ENCODE assay signal across 15 mouse cellular contexts in the genomic region with DNA sequence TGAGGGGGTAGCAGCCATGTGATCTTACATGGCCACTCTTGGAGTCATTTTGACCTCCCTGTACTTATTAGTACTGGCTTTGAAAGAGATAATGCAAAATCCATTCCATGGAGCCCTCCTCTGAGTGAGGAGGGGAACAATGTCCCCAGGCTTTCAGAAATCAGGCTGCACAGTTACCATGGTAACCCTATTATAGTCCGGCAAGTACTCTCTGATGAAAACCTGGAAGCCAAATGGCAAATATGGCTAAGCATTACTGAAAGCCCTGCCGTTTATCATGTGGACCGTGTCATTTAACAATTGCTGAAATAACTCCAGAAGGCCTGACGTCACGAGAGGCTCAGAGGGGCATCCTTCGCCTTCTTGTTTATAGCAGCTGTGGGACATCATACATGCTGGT.
A peak's percentile ranks its signal among the peaks of the same experiment; 100 is the strongest.
DNase-seq lines count a peak whose midpoint lies in the region; ATAC-seq lines count a peak whose summit lies in the region.
"Had no signal": no experiment of that assay in that cellular context is flagged by ENCODE, and none has a peak within 500 bp of the region (broad histone marks: within the 10 kb centered on the region; RNA-seq: fewer than 3 reads in every experiment).

No protein-coding gene starts in this region.

- peaks cover 9% of the 10 kb centered on the region; the same call in 1 of the 2 replicates for H3K4me1 ChIP-seq in forebrain, embryonic 12.5 days
- peaks cover 9% of the 10 kb centered on the region; the same call in 1 of the 2 replicates for H3K4me1 ChIP-seq in forebrain, embryonic 16.5 days (replicated peaks; ENCODE audit: control insufficient read depth, insufficient read depth, low read length)
- peaks cover 13% of the 10 kb centered on the region for H3K4me1 ChIP-seq in hindbrain, embryonic 15.5 days (replicated peaks)
- peaks cover 10% of the 10 kb centered on the region for H3K4me1 ChIP-seq in midbrain, embryonic 16.5 days (ENCODE audit: control insufficient read depth, insufficient read depth, low read length)
- H3K4me1 ChIP-seq: intestine, embryonic 15.5 days; lung, embryonic 15.5 days had no signal

- DNase-seq in brain, adult 2 months (ENCODE audit: low read depth, low spot score) = peak; percentile 61
- DNase-seq in urinary bladder, postnatal 10 days (ENCODE audit: low spot score) = no peak
- DNase-seq in right cerebral cortex, postnatal 4 days = no peak
- no peak for DNase-seq in layer of hippocampus, postnatal 36 days
- DNase-seq: cerebellum, adult 11 months; cerebellum, postnatal 36 days; gastrocnemius, postnatal 14 days; heart, postnatal 10 days had no signal

- no peak overlapping the region for H3K27ac ChIP-seq in forebrain, embryonic 12.5 days
- H3K27ac ChIP-seq in forebrain, embryonic 16.5 days (ENCODE audit: low read length) = no peak overlapping the region
- H3K27ac ChIP-seq in hindbrain, embryonic 15.5 days (replicated peaks) = peak overlapping the region; percentile 76
- peak overlapping the region; percentile 69 for H3K27ac ChIP-seq in midbrain, embryonic 16.5 days (ENCODE audit: low read length)
- H3K27ac ChIP-seq: intestine, embryonic 15.5 days; kidney, postnatal 0 days; lung, embryonic 15.5 days had no signal

- no peaks in the 10 kb centered on the region for H3K36me3 ChIP-seq in forebrain, embryonic 12.5 days (replicated peaks)
- H3K36me3 ChIP-seq in forebrain, embryonic 16.5 days (ENCODE audit: control insufficient read depth, insufficient read depth) = no peaks in the 10 kb centered on the region
- H3K36me3 ChIP-seq in hindbrain, embryonic 15.5 days = no peaks in the 10 kb centered on the region
- no peaks in the 10 kb centered on the region for H3K36me3 ChIP-seq in midbrain, embryonic 16.5 days (ENCODE audit: control insufficient read depth, insufficient read depth, low read length)
- H3K36me3 ChIP-seq: intestine, embryonic 15.5 days; lung, embryonic 15.5 days had no signal

- H3K4me3 ChIP-seq in forebrain, embryonic 12.5 days (replicated peaks) = no peak overlapping the region
- no peak overlapping the region for H3K4me3 ChIP-seq in forebrain, embryonic 16.5 days (replicated peaks; ENCODE audit: low read length)
- no peak overlapping the region for H3K4me3 ChIP-seq in hindbrain, embryonic 15.5 days
- no peak overlapping the region for H3K4me3 ChIP-seq in midbrain, embryonic 16.5 days (ENCODE audit: low read depth, low read length)
- H3K4me3 ChIP-seq: intestine, embryonic 15.5 days; lung, embryonic 15.5 days had no signal

- H3K9ac ChIP-seq in forebrain, embryonic 12.5 days = no peak overlapping the region
- no peak overlapping the region for H3K9ac ChIP-seq in forebrain, embryonic 16.5 days (replicated peaks; ENCODE audit: low read depth, low read length)
- no peak overlapping the region for H3K9ac ChIP-seq in hindbrain, embryonic 15.5 days
- H3K9ac ChIP-seq in midbrain, embryonic 16.5 days (ENCODE audit: low read depth, low read length) = no peak overlapping the region
- H3K9ac ChIP-seq: intestine, embryonic 15.5 days; lung, embryonic 15.5 days had no signal

- H3K4me2 ChIP-seq in forebrain, embryonic 12.5 days = no peak overlapping the region
- H3K4me2 ChIP-seq in forebrain, embryonic 16.5 days (ENCODE audit: low read length) = no peak overlapping the region
- no peak overlapping the region for H3K4me2 ChIP-seq in hindbrain, embryonic 15.5 days
- H3K4me2 ChIP-seq in midbrain, embryonic 16.5 days (ENCODE audit: low read length) = no peak overlapping the region

- 42% methylated on average over 6 of the region's 6 CpGs for WGBS in forebrain, embryonic 12.5 days
- 45% methylated on average over 6 of the region's 6 CpGs for WGBS in forebrain, embryonic 16.5 days
- 35% methylated on average over 6 of the region's 6 CpGs for WGBS in hindbrain, embryonic 15.5 days
- WGBS in midbrain, embryonic 16.5 days = 22% methylated on average over 6 of the region's 6 CpGs

- H3K27me3 ChIP-seq in forebrain, embryonic 12.5 days = no peaks in the 10 kb centered on the region
- no peaks in the 10 kb centered on the region for H3K27me3 ChIP-seq in forebrain, embryonic 16.5 days (replicated peaks; ENCODE audit: control insufficient read depth, insufficient read depth, low read length)
- H3K27me3 ChIP-seq in hindbrain, embryonic 15.5 days = no peaks in the 10 kb centered on the region
- no peaks in the 10 kb centered on the region for H3K27me3 ChIP-seq in midbrain, embryonic 16.5 days (ENCODE audit: control insufficient read depth, insufficient read depth, low read depth, low read length)
- H3K27me3 ChIP-seq: intestine, embryonic 15.5 days; lung, embryonic 15.5 days had no signal

- H3K9me3 ChIP-seq in forebrain, embryonic 12.5 days = no peaks in the 10 kb centered on the region
- no peaks in the 10 kb centered on the region for H3K9me3 ChIP-seq in forebrain, embryonic 16.5 days (ENCODE audit: control insufficient read depth, low read length)
- no peaks in the 10 kb centered on the region for H3K9me3 ChIP-seq in hindbrain, embryonic 15.5 days
- H3K9me3 ChIP-seq in midbrain, embryonic 16.5 days (replicated peaks; ENCODE audit: control insufficient read depth, low read length, poor library complexity, severe bottlenecking) = no peaks in the 10 kb centered on the region
- H3K9me3 ChIP-seq: intestine, embryonic 15.5 days; lung, embryonic 15.5 days had no signal

- peak; percentile 31 for ATAC-seq in forebrain, embryonic 12.5 days (ENCODE audit: low FRiP score)
- no peak for ATAC-seq in forebrain, embryonic 16.5 days
- peak; percentile 31; the same call in 1 of the 2 replicates for ATAC-seq in hindbrain, embryonic 15.5 days (ENCODE audit: low FRiP score, low read depth)
- ATAC-seq in midbrain, embryonic 16.5 days = peak; percentile 63

Comparison
In these comparisons a context has a peak if more than half of its experiments do, and no peak if none do; other contexts are left out.
1. H3K27ac ChIP-seq: peak in hindbrain, embryonic 15.5 days (single experiment) and midbrain, embryonic 16.5 days (single experiment); none in forebrain, embryonic 12.5 days (single experiment) and forebrain, embryonic 16.5 days (single experiment).